Mouse (Mus musculus) kidney, embryonic 16.5 days (tissue): ENCODE data around the gene Ndufaf2. TPM values are rescaled to one million over a fixed set of nuclear protein-coding genes. Genes with fewer than 3 reads are reported as not detected.

Source experiments
- ATAC-seq: fragments of 200-750 bp; cut with Nextera tagmentation; 2 replicates; pipeline ENCODE4 v1.8.0; 2017; ENCODE audit warnings: moderate TSS enrichment; ENCODE audit not compliant: low FRiP score, low TSS enrichment
- H3K27ac ChIP-seq: fragments of 300-500 bp; sonication (generic); 2 replicates; pipeline ENCODE4 v1.5.1; 2014; ENCODE audit warnings: low read length
- H3K27me3 ChIP-seq: fragments of 300-500 bp; sonication (generic); 2 replicates; pipeline ENCODE4 v1.6.1; 2014; ENCODE audit warnings: low read length, control low read depth, mixed read lengths; ENCODE audit not compliant: insufficient read depth
- H3K36me3 ChIP-seq: fragments of 300-500 bp; sonication (generic); 2 replicates; pipeline ENCODE4 v1.6.1; 2014; ENCODE audit warnings: low read length, control low read depth, mixed read lengths; ENCODE audit not compliant: insufficient read depth
- H3K4me1 ChIP-seq: fragments of 300-500 bp; sonication (generic); 2 replicates; pipeline ENCODE4 v1.6.1; 2014; ENCODE audit warnings: low read length, control low read depth, mixed read lengths; ENCODE audit not compliant: insufficient read depth
- H3K4me2 ChIP-seq: fragments of 300-500 bp; sonication (generic); replicated peaks from 2 replicates; pipeline ENCODE4 v1.6.1; 2014; ENCODE audit warnings: low read depth, low read length
- H3K4me3 ChIP-seq: fragments of 300-500 bp; sonication (generic); 2 replicates; pipeline ENCODE4 v1.5.1; 2014; ENCODE audit warnings: mild to moderate bottlenecking, low read length
- H3K9ac ChIP-seq: fragments of 300-500 bp; sonication (generic); replicated peaks from 2 replicates; pipeline ENCODE4 v1.6.1; 2014; ENCODE audit warnings: low read length
- H3K9me3 ChIP-seq: fragments of 300-500 bp; sonication (generic); 2 replicates; pipeline ENCODE4 v1.6.1; 2016; ENCODE audit warnings: low read length, control low read depth
- WGBS: fragments of 180-500 bp; shearing (Covaris S2); extraction: QIAGEN DNeasy Blood & Tissue Kit; methylation state at CpG from one replicate; pipeline ENCODE4 v1.1.7; 2014; 5-methylcytosine and 5-hydroxymethylcytosine counted together
- polyA plus RNA-seq: library from polyadenylated mRNA; unstranded; fragments of >200 nt; fragmentation: Nextera tagmentation; extraction: Ambion mirVana; gene quantifications from 2 replicates; pipeline ENCODE4 v1.2.1, GENCODE M21; 2015

The Ndufaf2 gene
- polyA plus RNA-seq, 1 experiment from 2014 or later = 72.6 TPM

DNA sequence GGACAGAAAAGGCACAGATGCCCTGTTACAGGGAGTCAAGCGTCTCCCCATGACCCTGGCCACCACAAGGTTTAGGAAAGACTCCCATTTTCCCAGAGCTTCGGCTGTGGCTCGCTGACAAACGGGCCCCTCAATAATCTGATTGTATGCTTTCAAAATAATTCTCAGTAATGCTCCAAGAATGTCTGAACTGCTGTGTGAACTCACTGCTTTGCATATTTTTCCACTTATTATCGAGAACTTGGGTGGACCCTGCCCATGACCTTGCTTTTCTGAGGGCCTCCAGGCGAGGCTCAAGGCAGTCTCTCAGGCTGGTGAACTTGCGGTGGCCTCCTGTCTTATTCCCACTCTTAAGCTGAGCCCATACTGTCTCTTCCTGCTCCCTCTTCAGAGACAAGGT lies 193.8 kb downstream of the Ndufaf2 start:
- H3K4me1 ChIP-seq = peaks cover 30% of the 10 kb centered on the region; the same call in 1 of the 2 replicates
- 62% methylated on average over 7 of the region's 7 CpGs for WGBS
- no peak overlapping the region for H3K9ac ChIP-seq
- no peaks in the 10 kb centered on the region for H3K36me3 ChIP-seq
- H3K27me3 ChIP-seq = no peaks in the 10 kb centered on the region
- no peaks in the 10 kb centered on the region for H3K9me3 ChIP-seq
- no peak overlapping the region for H3K27ac ChIP-seq
- H3K4me2 ChIP-seq = no peak overlapping the region
- ATAC-seq = no peak
- no peak overlapping the region for H3K4me3 ChIP-seq

DNA sequence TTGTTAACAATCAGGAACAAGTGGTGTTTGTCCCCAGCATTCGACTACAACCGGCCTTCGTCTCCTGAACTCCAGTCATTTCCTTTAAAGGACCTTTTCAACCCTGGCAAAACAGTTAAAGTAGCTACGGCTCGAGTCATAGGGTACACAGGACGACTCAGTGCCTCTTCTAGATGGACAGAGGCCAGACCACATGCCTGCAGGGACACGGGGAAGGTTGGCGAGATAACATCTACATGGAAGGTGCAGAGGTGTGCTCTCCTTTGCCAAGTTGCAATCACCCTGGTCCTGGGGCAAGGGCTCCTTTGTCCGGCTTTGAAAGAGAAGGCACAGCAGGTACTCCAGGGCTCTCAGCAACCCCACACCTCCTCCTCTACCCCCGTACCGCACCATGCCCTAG lies 195.0 kb downstream of the Ndufaf2 start:
- WGBS = 54% methylated on average over 11 of the region's 11 CpGs
- no peak overlapping the region for H3K9ac ChIP-seq
- no peak overlapping the region for H3K4me3 ChIP-seq
- 0 out of 2 replicates have a peak, but pooled peaks have one; percentile 20 for ATAC-seq
- no peak overlapping the region for H3K27ac ChIP-seq
- no peaks in the 10 kb centered on the region for H3K27me3 ChIP-seq
- H3K36me3 ChIP-seq = no peaks in the 10 kb centered on the region
- no peaks in the 10 kb centered on the region for H3K9me3 ChIP-seq
- H3K4me2 ChIP-seq = no peak overlapping the region
- peaks cover 30% of the 10 kb centered on the region; the same call in 1 of the 2 replicates for H3K4me1 ChIP-seq

DNA sequence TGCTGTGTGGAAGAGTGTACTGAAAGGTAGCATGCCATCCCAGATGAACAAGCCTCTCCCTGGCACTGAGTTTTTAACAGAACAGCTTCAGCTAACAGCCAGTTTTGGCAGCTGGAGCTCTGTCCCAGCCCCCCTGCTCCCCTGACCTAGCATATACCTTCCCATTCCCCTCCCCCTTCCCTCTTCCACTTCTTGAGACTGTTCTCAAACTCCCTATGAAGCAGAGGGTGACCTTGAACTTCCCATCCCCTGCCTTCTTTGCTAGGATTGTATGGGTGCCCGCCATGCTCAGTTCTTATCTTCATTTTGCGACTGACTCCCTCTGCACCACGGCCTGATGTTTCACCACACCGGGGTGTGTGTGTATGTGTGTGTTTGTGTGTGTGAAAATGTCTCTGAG lies 195.7 kb downstream of the Ndufaf2 start:
- 68% methylated on average over 4 of the region's 4 CpGs for WGBS
- Histone ChIP-seq H3K9ac (no peak overlapping the region), H3K4me2 (no peak overlapping the region), H3K36me3 (no peaks in the 10 kb centered on the region), H3K9me3 (no peaks in the 10 kb centered on the region), H3K4me3 (no peak overlapping the region), H3K4me1 (peaks cover 33% of the 10 kb centered on the region; the same call in 1 of the 2 replicates), H3K27ac (0 out of 2 replicates have a peak overlapping the region, but pooled peaks have one; percentile 22), H3K27me3 (no peaks in the 10 kb centered on the region)
- ATAC-seq = no peak

DNA sequence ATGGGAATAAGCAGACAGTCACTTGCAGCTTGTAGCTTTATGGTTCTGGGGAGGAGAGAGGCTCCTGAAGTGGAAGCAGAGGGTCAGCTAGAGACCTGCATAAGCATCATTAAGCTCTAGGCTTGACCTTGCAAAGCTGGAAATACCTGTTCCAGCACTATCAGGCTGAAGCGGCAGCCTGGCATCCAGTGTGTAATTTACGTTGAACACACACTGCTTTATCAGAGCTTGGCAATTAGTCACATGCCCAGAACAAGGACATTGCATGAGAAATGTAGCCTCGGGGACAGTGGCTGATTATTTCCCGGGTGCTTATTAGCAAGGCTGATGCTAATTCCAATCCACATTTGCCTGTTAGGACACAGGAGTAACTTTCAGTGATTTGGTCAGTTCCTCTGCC lies 196.5 kb downstream of the Ndufaf2 start:
- 63% methylated on average over 4 of the region's 4 CpGs for WGBS
- ATAC-seq = peak; percentile 64
- Histone ChIP-seq H3K4me1 (peaks cover 35% of the 10 kb centered on the region; the same call in 1 of the 2 replicates), H3K9ac (no peak overlapping the region), H3K4me3 (no peak overlapping the region), H3K9me3 (no peaks in the 10 kb centered on the region), H3K36me3 (no peaks in the 10 kb centered on the region), H3K4me2 (no peak overlapping the region), H3K27me3 (no peaks in the 10 kb centered on the region), H3K27ac (0 out of 2 replicates have a peak overlapping the region, but pooled peaks have one; percentile 35)

DNA sequence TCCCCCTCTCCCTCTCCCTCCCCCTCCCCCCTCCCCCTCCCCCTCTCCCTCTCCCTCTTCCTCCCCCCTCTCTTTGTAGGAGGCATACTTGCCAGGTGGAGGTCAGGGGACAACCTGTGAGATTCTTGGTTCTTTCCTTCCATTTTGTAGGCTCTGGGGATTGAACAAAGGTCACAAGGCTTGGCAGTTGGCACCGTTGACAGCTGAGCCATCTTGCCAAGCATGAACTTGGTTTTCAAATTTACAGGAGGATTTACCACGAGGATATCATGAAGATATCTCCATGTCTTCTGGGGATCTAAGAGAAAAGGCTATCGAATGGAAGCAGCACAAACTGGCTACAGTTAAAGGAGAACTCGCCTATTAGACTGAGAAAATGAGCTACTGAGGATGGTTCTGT lies 196.9 kb downstream of the Ndufaf2 start:
- no peaks in the 10 kb centered on the region for H3K27me3 ChIP-seq
- WGBS = 75% methylated on average over 4 of the region's 4 CpGs
- H3K36me3 ChIP-seq = no peaks in the 10 kb centered on the region
- peaks cover 35% of the 10 kb centered on the region; the same call in 1 of the 2 replicates for H3K4me1 ChIP-seq
- H3K4me2 ChIP-seq = no peak overlapping the region
- no peak for ATAC-seq
- no peak overlapping the region for H3K9ac ChIP-seq
- no peaks in the 10 kb centered on the region for H3K9me3 ChIP-seq
- 0 out of 2 replicates have a peak overlapping the region, but pooled peaks have one; percentile 35 for H3K27ac ChIP-seq
- H3K4me3 ChIP-seq = no peak overlapping the region

DNA sequence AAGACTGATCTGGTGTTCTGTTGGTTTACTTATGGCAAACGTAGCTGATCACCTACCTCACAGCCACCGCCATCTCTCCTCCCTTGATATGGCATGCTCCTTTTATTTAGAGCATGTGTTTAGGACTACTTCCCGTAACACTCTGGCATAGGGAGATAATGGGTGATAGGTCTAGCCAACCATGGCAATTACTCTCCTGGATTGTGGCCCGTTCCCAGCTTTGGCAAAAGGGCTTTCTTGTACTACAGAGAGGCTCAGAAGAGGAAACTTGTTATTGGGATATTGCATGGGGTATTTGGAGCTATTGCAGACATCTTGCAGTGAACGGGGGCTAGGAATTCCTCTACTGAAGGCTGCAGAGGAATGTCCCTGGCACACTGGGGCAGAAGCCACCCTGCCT lies 197.9 kb downstream of the Ndufaf2 start:
- Histone ChIP-seq H3K4me2 (no peak overlapping the region), H3K4me1 (peaks cover 43% of the 10 kb centered on the region), H3K27ac (no peak overlapping the region), H3K4me3 (no peak overlapping the region), H3K36me3 (no peaks in the 10 kb centered on the region), H3K9ac (no peak overlapping the region), H3K9me3 (no peaks in the 10 kb centered on the region), H3K27me3 (no peaks in the 10 kb centered on the region)
- no peak for ATAC-seq
- WGBS = 84% methylated on average over 5 of the region's 5 CpGs

DNA sequence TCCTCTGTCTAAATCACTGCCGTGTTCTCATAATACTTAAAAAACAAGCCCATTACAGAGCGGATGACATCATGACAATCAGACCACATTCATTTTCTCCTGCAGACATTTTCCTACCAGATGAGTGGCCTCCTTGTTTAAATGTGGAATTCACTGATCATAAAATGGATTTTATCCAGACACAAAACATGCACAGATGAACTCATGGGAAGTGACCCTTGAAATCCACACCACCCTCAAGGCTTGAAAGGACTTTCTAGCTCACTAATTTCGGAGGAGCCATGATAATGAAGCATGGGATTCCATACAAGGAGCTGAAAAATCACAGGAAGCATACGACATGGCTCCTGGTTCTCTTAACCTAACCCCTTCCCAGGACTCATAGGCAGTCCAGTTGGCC lies 198.5 kb downstream of the Ndufaf2 start:
- no peaks in the 10 kb centered on the region for H3K9me3 ChIP-seq
- no peaks in the 10 kb centered on the region for H3K27me3 ChIP-seq
- no peak overlapping the region for H3K4me2 ChIP-seq
- no peak overlapping the region for H3K9ac ChIP-seq
- no peaks in the 10 kb centered on the region for H3K36me3 ChIP-seq
- H3K4me1 ChIP-seq = peaks cover 47% of the 10 kb centered on the region
- no peak overlapping the region for H3K4me3 ChIP-seq
- no peak overlapping the region for H3K27ac ChIP-seq
- ATAC-seq = no peak
- 67% methylated on average over 4 of the region's 4 CpGs for WGBS

DNA sequence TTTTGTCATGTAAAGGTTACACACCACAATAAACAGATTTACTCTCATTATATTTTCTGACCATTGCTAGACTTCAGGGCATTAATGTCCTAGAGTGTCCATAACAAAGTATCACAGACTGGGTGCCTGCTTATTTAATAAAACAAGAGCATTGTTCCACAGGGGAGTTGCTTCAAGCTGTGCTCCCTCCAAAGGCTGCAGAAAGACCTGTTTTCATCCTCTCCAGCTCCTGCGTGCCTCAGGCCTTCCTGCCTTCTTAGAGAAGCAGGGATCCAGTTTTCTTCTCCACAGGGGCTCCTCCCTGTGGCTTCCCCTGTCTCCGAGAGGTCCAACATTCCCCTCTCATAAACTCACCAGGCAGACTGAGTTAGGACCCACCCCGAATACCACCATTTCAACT lies 202.2 kb downstream of the Ndufaf2 start:
- H3K9ac ChIP-seq = no peak overlapping the region
- H3K4me1 ChIP-seq = peaks cover 36% of the 10 kb centered on the region
- no peak overlapping the region for H3K4me3 ChIP-seq
- H3K36me3 ChIP-seq = no peaks in the 10 kb centered on the region
- no peak overlapping the region for H3K4me2 ChIP-seq
- H3K27ac ChIP-seq = peak overlapping the region; percentile 67
- no peaks in the 10 kb centered on the region for H3K9me3 ChIP-seq
- ATAC-seq = no peak
- H3K27me3 ChIP-seq = no peaks in the 10 kb centered on the region
- WGBS = 42% methylated on average over 3 of the region's 3 CpGs

DNA sequence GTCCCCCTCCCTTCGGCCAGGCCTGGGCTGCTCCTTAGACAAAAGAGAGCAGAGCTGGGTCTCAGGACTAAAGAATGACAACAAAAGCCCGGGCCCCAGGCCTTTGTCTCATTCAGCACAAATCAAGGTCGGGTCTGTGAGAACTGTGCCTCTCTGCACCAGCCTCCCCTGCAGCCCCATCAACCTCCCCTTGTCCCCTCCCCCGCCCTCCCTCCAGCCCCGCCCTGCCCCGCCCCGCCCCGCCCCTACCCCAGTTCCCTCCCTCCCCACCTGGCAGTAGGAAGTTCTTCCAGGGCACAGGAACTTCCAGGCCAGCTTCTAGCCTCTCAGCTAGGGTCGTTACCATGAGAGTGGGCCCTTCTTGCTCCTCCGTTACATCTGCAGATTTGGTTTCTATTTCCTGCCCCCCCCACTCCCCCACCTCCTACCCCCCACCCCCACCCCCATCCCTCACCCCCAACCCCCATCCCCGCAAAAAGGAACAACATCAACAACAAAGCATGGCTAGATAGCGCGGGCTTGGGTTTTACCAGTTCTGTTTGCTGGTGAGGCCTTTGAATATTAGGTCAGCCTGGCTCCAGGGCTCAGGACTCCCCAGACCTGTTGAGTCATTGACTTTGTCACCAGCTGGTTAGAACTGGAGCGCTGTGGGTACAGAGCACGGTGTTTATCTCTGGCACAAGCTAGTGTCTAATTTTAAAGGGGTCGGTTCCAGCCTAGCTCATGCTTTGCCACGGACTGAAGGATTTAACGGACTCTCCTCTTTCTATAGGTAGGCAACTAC lies 202.9 kb downstream of the Ndufaf2 start:
- Histone ChIP-seq H3K27me3 (no peaks in the 10 kb centered on the region), H3K27ac (peak overlapping the region; percentile 87), H3K9me3 (no peaks in the 10 kb centered on the region), H3K36me3 (no peaks in the 10 kb centered on the region), H3K4me1 (peaks cover 31% of the 10 kb centered on the region), H3K4me3 (no peak overlapping the region), H3K9ac (peak overlapping the region; percentile 39; the same call in 1 of the 2 replicates), H3K4me2 (peak overlapping the region; percentile 39)
- ATAC-seq = peak; percentile 90
- WGBS = 9% methylated on average over 17 of the region's 18 CpGs
